Mouse (Mus musculus): ENCODE data around the gene Zfp687. TPM values are rescaled to one million over a fixed set of nuclear protein-coding genes. Genes with fewer than 3 reads are reported as not detected.
"Not testable (repeated sequence)": the region's sequence is repeated elsewhere in the genome, so short reads cannot be mapped to it uniquely, and the experiment has no call there.

Gene Zfp687
- 13.3 and 19.3 TPM in 2 replicates for polyA plus RNA-seq (2012; rRNA removed)

- WGBS, result under 1% methylated on average over 37 of the region's 37 CpGs
- DNase-seq (ENCODE audit: low read depth, low spot score), result peak; percentile 98
Observed at GRCm38 (mm10) chr3:95015337-95015872, at the start of gene Zfp687. Zfp687 (minus strand) TSS chr3:95015448.

GRCm38 (mm10) chr3:95063741-95064140 is 48.5 kb upstream of the Zfp687 start:
- 86% methylated on average over 4 of the region's 4 CpGs for WGBS
- DNase-seq (ENCODE audit: low read depth, low spot score), result no peak

GRCm38 (mm10) chr3:95058078-95058477 is 42.8 kb upstream of the Zfp687 start:
- WGBS, result 75% methylated on average over 8 of the region's 8 CpGs
- DNase-seq (ENCODE audit: low read depth, low spot score), result no peak

DNA sequence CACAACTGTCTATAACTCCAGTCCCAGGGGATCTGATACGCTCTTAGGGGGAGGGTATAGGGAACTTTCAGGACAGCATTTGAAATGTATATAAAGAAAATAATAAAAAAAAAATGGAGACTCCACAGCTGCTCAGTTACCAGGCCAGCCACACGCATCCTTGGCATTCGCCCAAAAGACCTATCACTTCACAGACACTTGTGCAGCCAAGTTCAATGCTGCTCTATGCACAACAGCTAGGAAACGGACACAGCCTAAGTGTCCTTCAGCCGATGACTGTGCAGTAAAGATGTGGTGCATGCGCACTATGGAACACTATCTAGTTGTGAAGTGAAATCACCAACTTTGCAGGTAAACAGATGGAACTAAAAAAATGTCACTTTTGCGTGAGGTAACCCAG is 41.0 kb upstream of the Zfp687 start:
- no peak for DNase-seq (ENCODE audit: low read depth, low spot score)
- WGBS, result 81% methylated on average over 7 of the region's 7 CpGs

DNA sequence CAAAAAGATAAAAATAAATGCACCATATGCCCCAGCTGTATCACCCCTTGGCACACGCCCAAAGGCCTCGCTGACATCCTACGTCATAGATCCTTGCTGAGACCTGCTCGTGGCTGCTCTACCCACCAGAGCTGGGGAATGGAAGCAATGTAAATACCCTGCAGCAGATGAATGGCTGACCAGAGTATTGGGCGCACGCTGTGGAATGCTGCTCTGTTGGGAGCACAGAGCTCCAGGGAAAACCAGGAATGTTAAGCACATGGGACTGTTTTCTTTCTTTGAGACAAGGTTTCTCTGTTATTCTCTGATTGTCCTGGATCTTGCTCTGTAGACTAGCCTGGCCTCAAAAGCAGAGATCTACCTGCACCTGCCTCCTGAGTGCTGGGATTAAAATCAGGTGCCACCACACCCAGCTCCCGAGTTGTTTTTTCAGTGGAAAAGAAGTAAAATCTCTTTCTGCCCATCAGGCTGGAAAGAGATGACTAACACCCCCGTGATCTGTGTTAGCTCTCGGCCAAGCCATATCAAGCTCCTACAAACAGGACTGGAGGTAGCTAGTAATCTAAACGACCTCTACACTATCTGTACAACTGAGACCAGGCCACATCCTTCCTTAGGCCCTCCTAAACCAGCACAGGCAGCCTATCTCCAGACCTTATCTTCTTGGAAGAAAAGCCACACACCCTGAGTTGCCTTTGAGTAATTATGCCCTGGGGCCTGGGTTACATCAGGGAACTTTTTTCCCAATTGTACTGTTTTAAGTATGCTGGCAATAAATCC is 39.4 kb upstream of the Zfp687 start:
- DNase-seq (ENCODE audit: low read depth, low spot score), result no peak
- 31% methylated on average over 10 of the region's 10 CpGs for WGBS

DNA sequence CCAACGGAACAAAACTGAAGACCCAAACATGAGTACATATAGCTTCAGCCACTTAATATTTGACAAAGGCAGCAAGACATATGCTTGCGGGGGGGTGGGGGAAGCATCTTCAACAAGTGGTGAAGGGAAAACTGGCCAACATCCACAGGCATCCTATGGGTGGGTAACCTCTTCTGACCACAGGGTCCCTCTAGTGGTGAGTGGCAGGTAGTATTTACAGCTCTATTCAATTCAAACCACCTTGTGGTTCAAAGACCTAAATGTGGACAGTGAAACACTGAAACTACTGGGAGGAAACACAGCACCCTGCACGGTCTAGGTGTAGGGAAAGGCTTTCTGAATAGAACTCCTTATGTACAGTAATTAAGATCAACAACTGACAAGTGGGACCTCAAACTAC is 38.5 kb upstream of the Zfp687 start:
- DNase-seq (ENCODE audit: low read depth, low spot score), result no peak
- WGBS, result 43% methylated on average over 3 of the region's 3 CpGs

DNA sequence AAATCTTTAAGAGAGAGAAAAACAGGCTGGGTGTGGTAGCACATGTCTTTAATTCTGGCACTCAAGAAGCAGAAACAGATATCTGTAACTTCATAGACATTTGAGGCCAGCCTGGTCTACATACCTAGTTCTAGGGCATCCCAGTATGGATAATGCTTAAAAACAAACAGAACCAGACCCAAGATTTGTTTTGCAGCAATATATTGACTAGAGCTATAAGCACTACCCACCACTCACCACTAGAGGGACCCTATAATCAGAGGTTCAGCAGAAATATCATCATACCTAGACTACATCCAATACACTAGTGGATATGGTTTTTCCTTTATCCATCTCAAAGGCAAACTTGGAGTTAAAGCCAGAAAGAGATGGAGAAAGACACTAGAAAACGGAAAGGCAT is 37.7 kb upstream of the Zfp687 start:
- WGBS, result 37% methylated on average over 1 of the region's 1 CpGs
- no peak for DNase-seq (ENCODE audit: low read depth, low spot score)

DNA sequence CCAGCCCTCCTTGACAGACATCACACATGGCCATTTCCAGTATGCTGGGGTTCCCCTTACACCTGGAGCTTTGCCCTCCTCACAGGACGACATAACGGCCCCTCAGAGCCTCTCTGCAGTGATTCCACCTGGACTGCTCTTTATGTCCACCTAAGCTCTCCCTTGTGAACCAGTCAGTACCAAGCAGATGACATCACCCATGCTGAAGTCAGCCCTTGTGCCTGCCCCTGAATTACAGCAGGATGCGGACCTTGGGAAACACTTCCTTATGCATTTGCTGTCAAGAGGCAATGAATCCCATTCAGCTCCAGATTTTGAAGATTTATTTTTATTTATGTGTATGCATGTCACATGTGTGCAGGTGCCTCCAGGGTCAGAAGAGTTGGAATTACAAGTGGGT is 32.7 kb upstream of the Zfp687 start:
- no peak for DNase-seq (ENCODE audit: low read depth, low spot score)
- WGBS, result 42% methylated on average over 3 of the region's 3 CpGs

DNA sequence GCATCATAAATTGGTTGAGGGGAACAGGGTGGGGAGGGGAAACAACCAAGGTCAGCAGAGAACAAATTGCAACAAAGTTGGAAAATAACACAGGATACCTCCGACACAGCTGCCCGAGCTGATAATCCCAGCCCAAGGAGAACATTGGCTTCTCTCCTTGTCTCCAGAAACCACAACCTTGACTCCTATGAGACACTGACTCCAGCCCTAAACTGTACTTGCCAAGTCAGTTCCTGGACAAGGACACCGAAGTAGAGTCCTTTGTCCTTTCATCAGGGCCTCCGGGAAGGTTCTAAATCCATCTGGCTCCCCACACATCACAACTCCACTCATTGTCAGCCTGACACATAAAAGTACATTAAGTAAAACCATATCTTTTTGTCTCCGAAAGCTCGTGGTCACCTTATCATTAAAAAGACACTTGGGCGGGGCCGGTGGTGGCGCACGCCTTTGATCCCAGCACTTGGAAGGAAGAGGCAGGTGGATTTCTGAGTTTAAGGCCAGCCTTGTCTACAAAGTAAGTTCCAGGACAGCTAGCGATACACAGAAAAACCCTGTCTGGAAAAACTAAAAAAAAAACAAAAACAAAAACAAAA is 31.3 kb upstream of the Zfp687 start:
- DNase-seq (ENCODE audit: low read depth, low spot score), result no peak
- WGBS, result 73% methylated on average over 11 of the region's 11 CpGs

DNA sequence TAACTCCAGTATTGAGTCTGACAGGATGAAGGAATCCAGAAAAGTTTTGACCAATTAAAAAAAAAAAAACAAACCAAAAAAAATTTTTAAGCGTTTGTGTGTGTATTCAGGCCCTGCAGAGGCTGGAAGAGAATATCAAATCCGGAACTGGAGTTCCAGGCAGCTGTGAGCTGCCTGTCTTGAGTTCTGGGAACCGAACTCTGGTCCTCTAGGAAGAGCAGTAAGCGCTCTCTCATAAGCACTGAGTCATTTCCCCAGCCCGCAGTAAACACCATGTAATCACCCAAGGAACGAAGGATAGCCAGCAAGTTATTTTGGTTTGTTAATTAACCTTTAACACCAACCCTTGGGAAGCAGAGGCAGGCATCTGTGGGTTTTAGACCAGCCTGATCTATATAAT is 28.0 kb upstream of the Zfp687 start:
- 45% methylated on average over 6 of the region's 6 CpGs for WGBS
- no peak for DNase-seq (ENCODE audit: low read depth, low spot score)

- WGBS, result 4% methylated on average over 7 of the region's 7 CpGs
Observed at GRCm38 (mm10) chr3:95042838-95043229, 27.6 kb upstream of the Zfp687 start.

GRCm38 (mm10) chr3:95042166-95042837 is 27.1 kb upstream of the Zfp687 start, which contains the start of gene Psmd4:
Psmd4 (minus strand) TSS chr3:95042614.
- DNase-seq (ENCODE audit: low read depth, low spot score), result peak; percentile 91
- under 1% methylated on average over 36 of the region's 36 CpGs for WGBS

More at GRCm38 (mm10) chr3:95042838-95043229, 27.6 kb upstream of the Zfp687 start:
- no peak for DNase-seq (ENCODE audit: low read depth, low spot score)

GRCm38 (mm10) chr3:95041625-95042024 is 26.4 kb upstream of the Zfp687 start:
- 6% methylated on average over 3 of the region's 3 CpGs for WGBS
- no peak for DNase-seq (ENCODE audit: low read depth, low spot score)

- no peak for DNase-seq (ENCODE audit: low read depth, low spot score)
- 29% methylated on average over 3 of the region's 3 CpGs for WGBS
Observed at GRCm38 (mm10) chr3:95029953-95030352, 14.7 kb upstream of the Zfp687 start.

DNA sequence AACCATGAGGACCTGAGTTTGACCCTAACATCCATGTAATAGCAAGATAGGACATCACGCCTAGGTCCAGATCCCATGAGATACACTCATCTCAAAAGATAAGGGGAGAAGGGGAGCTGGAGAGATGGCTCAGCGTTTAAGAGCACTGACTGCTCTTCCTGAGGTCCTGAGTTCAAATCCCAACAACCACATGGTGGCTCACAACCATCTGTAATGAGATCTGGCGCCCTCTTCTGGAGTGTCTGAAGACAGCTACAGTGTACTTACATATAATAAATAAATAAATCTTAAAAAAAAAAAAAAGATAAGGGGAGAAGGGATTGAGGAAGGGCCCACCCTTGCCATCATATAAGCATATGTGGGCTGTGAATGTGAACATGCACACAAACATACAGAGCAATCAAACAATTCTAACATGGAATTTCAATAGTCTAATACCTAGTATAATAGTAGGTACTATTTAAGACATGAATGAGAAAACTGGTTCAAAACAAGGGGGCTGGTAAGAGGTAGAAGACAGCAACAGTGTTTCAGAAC is 14.1 kb upstream of the Zfp687 start:
- DNase-seq (ENCODE audit: low read depth, low spot score), result not testable (repeated sequence)
- 69% methylated on average over 3 of the region's 3 CpGs for WGBS

DNA sequence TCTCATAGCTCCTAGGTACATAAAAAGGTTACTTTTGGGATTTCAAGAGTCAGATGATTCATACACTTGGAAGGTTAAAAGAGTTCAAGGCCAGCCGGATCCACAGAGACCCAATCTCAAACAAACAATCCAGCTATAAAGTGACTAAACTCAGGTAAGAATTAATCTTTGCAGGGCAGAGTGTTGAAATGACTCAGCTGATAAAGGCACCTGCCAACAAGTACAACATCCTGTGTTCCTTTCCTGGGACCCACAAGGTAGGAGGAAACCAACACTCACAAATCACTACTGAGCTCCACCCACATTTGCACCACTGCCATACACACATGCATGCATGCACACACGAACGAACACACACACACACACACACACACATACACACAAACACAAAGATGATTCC is 13.4 kb upstream of the Zfp687 start:
- WGBS, result 21% methylated on average over 3 of the region's 3 CpGs
- DNase-seq (ENCODE audit: low read depth, low spot score), result peak; percentile 77

GRCm38 (mm10) chr3:95027701-95028100 is 12.5 kb upstream of the Zfp687 start:
- WGBS, result 15% methylated on average over 5 of the region's 5 CpGs
- DNase-seq (ENCODE audit: low read depth, low spot score), result no peak

GRCm38 (mm10) chr3:95027057-95027645 is 11.9 kb upstream of the Zfp687 start:
- DNase-seq (ENCODE audit: low read depth, low spot score), result no peak
- WGBS, result 21% methylated on average over 5 of the region's 5 CpGs

GRCm38 (mm10) chr3:95025202-95025601 is 10.0 kb upstream of the Zfp687 start:
- 70% methylated on average over 5 of the region's 5 CpGs for WGBS
- no peak for DNase-seq (ENCODE audit: low read depth, low spot score)

DNA sequence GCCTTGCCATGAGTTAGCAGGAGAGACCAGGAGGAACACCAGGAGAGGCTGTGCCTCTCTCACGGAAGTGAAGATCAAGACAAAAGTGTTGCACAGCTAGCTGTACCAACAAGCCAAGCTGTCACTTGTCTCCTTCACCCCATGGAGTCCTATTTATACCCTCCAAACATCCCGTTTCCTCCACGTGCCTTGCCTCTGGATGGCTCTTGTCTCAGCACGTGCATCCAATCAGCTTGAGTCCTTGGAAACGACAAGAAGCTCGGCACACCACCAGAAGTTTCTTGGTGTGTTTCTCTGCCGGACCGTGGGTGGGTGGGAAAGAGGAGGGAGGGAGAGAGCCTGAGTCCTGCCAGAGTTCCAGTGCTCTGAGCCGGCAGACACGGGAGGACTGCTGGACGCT is 9.3 kb upstream of the Zfp687 start:
- no peak for DNase-seq (ENCODE audit: low read depth, low spot score)
- WGBS, result 54% methylated on average over 11 of the region's 11 CpGs
